Mouse (Mus musculus) right cerebral cortex, adult 2 months (tissue): ENCODE data around the gene Pik3cb.

Experiments
- DNase-seq, 2 experiments: peaks; one replicate each; pipeline ENCODE4 v3.0.0; 2021 to 2022; ENCODE audit warnings: low spot score in 2 of 2

Pik3cb gene

DNA sequence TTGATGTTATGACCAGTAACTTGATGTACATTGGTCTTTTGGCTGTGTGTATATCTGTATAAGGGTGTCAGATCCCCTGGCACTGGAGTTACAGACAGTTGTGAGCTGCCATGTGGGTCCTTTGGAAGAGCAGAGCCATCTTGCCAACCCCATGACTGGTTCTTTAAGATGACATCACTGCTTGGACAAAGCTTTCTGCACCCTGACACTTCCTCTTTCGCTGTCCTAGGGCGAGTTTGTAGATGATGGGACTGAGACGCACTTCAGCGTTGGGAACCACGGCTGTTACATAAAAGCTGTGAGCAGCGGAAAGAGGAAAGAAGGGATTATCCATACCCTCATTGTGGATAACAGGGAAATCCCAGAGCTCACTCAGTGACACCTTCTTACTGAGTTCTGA is 139.1 kb downstream of the Pik3cb start:
- DNase-seq = no peak

DNA sequence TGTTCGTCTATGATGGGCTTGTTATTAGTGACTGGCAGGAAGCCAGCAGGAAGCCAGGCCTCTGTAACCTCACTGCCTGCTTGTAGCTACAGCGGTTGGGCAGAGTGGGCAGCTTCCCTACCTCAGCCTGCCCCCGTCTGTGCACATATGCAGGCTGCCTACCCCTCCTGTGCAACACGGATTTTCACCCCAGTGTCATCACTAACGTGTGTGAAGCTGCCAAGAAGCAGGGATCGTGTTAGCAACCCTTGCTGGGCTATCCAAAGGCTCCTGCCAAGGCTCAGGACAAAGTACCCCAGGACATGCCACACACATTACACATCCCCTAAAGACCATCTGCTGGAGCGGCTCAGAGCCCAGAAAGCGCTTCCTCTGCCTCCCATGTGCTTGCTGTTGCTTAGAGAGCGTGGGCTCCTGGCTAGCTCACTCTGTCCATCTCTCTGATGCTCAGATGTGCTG is 140.5 kb downstream of the Pik3cb start:
- DNase-seq = peak; percentile 22 to 39

DNA sequence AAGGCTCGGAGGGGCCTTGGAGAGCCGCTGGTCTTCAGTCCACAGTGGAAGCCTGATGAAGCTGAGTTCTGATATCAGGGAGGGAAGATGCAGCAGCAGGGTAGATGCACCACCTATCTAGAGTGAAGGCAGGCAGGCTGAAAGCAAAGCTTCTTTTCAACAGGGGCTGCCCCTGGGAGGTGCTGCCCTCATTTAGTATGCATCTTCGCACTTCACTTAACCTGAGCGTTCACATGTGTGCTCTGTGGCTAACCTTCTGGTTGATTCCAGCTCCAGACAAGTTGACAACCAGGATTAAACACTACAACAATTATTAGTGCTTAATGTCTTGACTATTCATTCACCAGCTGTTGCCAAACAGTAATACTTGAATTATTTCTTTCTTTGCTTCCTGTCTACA is 146.3 kb downstream of the Pik3cb start:
- DNase-seq = no peak

DNA sequence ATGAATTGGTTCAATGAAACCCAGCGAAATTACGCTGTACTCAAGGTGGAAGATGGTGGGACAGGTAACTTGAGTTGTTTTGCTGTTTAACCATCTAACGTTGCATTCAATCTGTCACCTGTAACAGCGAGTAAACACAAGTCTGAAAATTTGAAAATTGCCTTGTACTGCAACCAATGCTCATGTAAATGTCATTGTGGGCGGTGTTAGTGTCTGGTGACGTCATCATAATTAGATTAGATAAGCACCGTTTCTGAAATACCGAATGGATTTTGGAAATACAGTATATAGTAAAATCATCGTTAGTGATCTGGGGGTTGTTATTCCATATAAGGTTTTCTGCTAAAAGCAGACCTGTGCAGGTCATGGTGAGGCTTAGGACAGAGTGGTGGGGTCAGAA is 153.3 kb downstream of the Pik3cb start:
- no peak for DNase-seq
